Mouse (Mus musculus): ENCODE measurements at regions not wholly inside any gene's neighbourhood (a gene's known extent, or its start where the extent isn't known, plus 50 kb on each side); places are given as distances from the start of the nearest gene placed in this dataset.

- DNase-seq = no peak
These were observed 60.6 kb upstream of the Tas2r134 start for GRCm38 (mm10) chr2:51566554-51567246.

GRCm38 (mm10) chr2:51563881-51564280 is 63.4 kb upstream of the Tas2r134 start:
- no peak for DNase-seq

GRCm38 (mm10) chr2:51563240-51563639 is 64.1 kb upstream of the Tas2r134 start:
- no peak for DNase-seq

GRCm38 (mm10) chr2:51550863-51551262 is 76.4 kb upstream of the Tas2r134 start:
- no peak for DNase-seq

GRCm38 (mm10) chr2:51549125-51549524 is 78.2 kb upstream of the Tas2r134 start:
- no peak for DNase-seq

- no peak for DNase-seq
These were observed 81.1 kb upstream of the Tas2r134 start for GRCm38 (mm10) chr2:51546181-51546580.

- DNase-seq = no peak
These were observed 83.4 kb upstream of the Tas2r134 start for GRCm38 (mm10) chr2:51543949-51544348.

- no peak for DNase-seq
These were observed 85.0 kb upstream of the Tas2r134 start for GRCm38 (mm10) chr2:51542272-51542671.

GRCm38 (mm10) chr2:51532709-51533414 is 94.4 kb upstream of the Tas2r134 start:
- DNase-seq = no peak

- DNase-seq = no peak
These were observed 96.0 kb upstream of the Tas2r134 start for GRCm38 (mm10) chr2:51531106-51531839.

- DNase-seq = no peak
These were observed 104.5 kb upstream of the Tas2r134 start for GRCm38 (mm10) chr2:51522766-51523165.

- no peak for DNase-seq
These were observed 117.9 kb upstream of the Tas2r134 start for GRCm38 (mm10) chr2:51509220-51510011.

GRCm38 (mm10) chr2:51497896-51498295 is 129.4 kb upstream of the Tas2r134 start:
- DNase-seq = no peak

- DNase-seq = no peak
These were observed 153.6 kb upstream of the Tas2r134 start for GRCm38 (mm10) chr2:51473753-51474152.

GRCm38 (mm10) chr2:51467027-51467694 is 160.2 kb upstream of the Tas2r134 start:
- no peak for DNase-seq

- no peak for DNase-seq
These were observed 161.3 kb upstream of the Tas2r134 start for GRCm38 (mm10) chr2:51466003-51466402.

- DNase-seq = no peak
These were observed 161.7 kb upstream of the Tas2r134 start for GRCm38 (mm10) chr2:51465576-51465975.

- no peak for DNase-seq
These were observed 163.0 kb upstream of the Tas2r134 start for GRCm38 (mm10) chr2:51464356-51464755.

GRCm38 (mm10) chr2:51460896-51461295 is 166.4 kb upstream of the Tas2r134 start:
- no peak for DNase-seq

- DNase-seq = no peak
These were observed 167.8 kb upstream of the Tas2r134 start for GRCm38 (mm10) chr2:51459486-51459885.

GRCm38 (mm10) chr2:51457717-51458116 is 169.6 kb upstream of the Tas2r134 start:
- DNase-seq = no peak

- DNase-seq = no peak
These were observed 174.5 kb upstream of the Tas2r134 start for GRCm38 (mm10) chr2:51452816-51453215.

All from thymus, adult 18-20 months (tissue).